Mouse (Mus musculus): ENCODE measurements around the gene Gpr83. TPM values are rescaled to one million over a fixed set of nuclear protein-coding genes. Genes with fewer than 3 reads are reported as not detected.
"Not testable (repeated sequence)": the region's sequence is repeated elsewhere in the genome, so short reads cannot be mapped to it uniquely, and the experiment has no call there.

Gpr83 gene
- total RNA-seq, 2 experiments from 2014 or later, result not detected

GRCm38 (mm10) chr9:14864726-14865125 lies 4.7 kb downstream of the Gpr83 start:
- no peak for DNase-seq
- intact Hi-C loops (cut with DNase I; ENCODE audit: low total_unique reads), result loop anchor here (5.0 kb wide), 1 partner anchor 153 kb away; no protein-coding TSS in a partner anchor

GRCm38 (mm10) chr9:14866957-14867356 lies 6.9 kb downstream of the Gpr83 start:
- peak; percentile 36 for DNase-seq
- intact Hi-C loops (cut with DNase I; ENCODE audit: low total_unique reads), result no loop called here

- intact Hi-C loops (cut with DNase I; ENCODE audit: low total_unique reads), result no loop called here
- no peak for DNase-seq
Observed at GRCm38 (mm10) chr9:14868326-14868725, 8.3 kb downstream of the Gpr83 start.

GRCm38 (mm10) chr9:14870377-14870776 lies 10.4 kb downstream of the Gpr83 start:
- DNase-seq, result no peak
- intact Hi-C loops (cut with DNase I; ENCODE audit: low total_unique reads), result no loop called here

- intact Hi-C loops (cut with DNase I; ENCODE audit: low total_unique reads), result no loop called here
- no peak for DNase-seq
Observed at GRCm38 (mm10) chr9:14870802-14871201, 10.8 kb downstream of the Gpr83 start.

- DNase-seq, result no peak
- intact Hi-C loops (cut with DNase I; ENCODE audit: low total_unique reads), result no loop called here
Observed at GRCm38 (mm10) chr9:14871536-14871935, 11.5 kb downstream of the Gpr83 start.

- intact Hi-C loops (cut with DNase I; ENCODE audit: low total_unique reads), result no loop called here
- no peak for DNase-seq
Observed at GRCm38 (mm10) chr9:14872181-14872930, 12.3 kb downstream of the Gpr83 start.

GRCm38 (mm10) chr9:14875743-14876507 lies 15.9 kb downstream of the Gpr83 start:
- intact Hi-C loops (cut with DNase I; ENCODE audit: low total_unique reads), result no loop called here
- no peak for DNase-seq

GRCm38 (mm10) chr9:14876566-14876965 lies 16.6 kb downstream of the Gpr83 start:
- intact Hi-C loops (cut with DNase I; ENCODE audit: low total_unique reads); DNase-seq: not testable (repeated sequence)

GRCm38 (mm10) chr9:14884641-14885040 lies 24.6 kb downstream of the Gpr83 start:
- intact Hi-C loops (cut with DNase I; ENCODE audit: low total_unique reads), result no loop called here

GRCm38 (mm10) chr9:14885151-14885550 lies 25.1 kb downstream of the Gpr83 start:
- no peak for DNase-seq
- intact Hi-C loops (cut with DNase I; ENCODE audit: low total_unique reads), result no loop called here

More at GRCm38 (mm10) chr9:14884641-14885040, 24.6 kb downstream of the Gpr83 start:
- no peak for DNase-seq

GRCm38 (mm10) chr9:14885954-14886353 lies 25.9 kb downstream of the Gpr83 start:
- intact Hi-C loops (cut with DNase I; ENCODE audit: low total_unique reads), result no loop called here
- no peak for DNase-seq

- DNase-seq, result no peak
- intact Hi-C loops (cut with DNase I; ENCODE audit: low total_unique reads), result no loop called here
Observed at GRCm38 (mm10) chr9:14887787-14888382, 27.9 kb downstream of the Gpr83 start.

GRCm38 (mm10) chr9:14888671-14889070 lies 28.7 kb downstream of the Gpr83 start:
- intact Hi-C loops (cut with DNase I; ENCODE audit: low total_unique reads), result no loop called here

GRCm38 (mm10) chr9:14890699-14891098 lies 30.7 kb downstream of the Gpr83 start:
- DNase-seq, result no peak
- intact Hi-C loops (cut with DNase I; ENCODE audit: low total_unique reads), result no loop called here

More at GRCm38 (mm10) chr9:14888671-14889070, 28.7 kb downstream of the Gpr83 start:
- no peak for DNase-seq

GRCm38 (mm10) chr9:14891891-14892290 lies 31.9 kb downstream of the Gpr83 start:
- intact Hi-C loops (cut with DNase I; ENCODE audit: low total_unique reads), result no loop called here
- DNase-seq, result no peak

GRCm38 (mm10) chr9:14893388-14893787 lies 33.4 kb downstream of the Gpr83 start:
- intact Hi-C loops (cut with DNase I; ENCODE audit: low total_unique reads), result no loop called here

GRCm38 (mm10) chr9:14894628-14895027 lies 34.6 kb downstream of the Gpr83 start:
- DNase-seq, result no peak
- intact Hi-C loops (cut with DNase I; ENCODE audit: low total_unique reads), result no loop called here

More at GRCm38 (mm10) chr9:14893388-14893787, 33.4 kb downstream of the Gpr83 start:
- no peak for DNase-seq

- intact Hi-C loops (cut with DNase I; ENCODE audit: low total_unique reads), result no loop called here
- DNase-seq, result no peak
Observed at GRCm38 (mm10) chr9:14895237-14895835, 35.3 kb downstream of the Gpr83 start.

GRCm38 (mm10) chr9:14897102-14897501 lies 37.1 kb downstream of the Gpr83 start:
- intact Hi-C loops (cut with DNase I; ENCODE audit: low total_unique reads), result no loop called here
- DNase-seq, result no peak

Data from gastrocnemius, postnatal 14 days (tissue).